Mouse (Mus musculus): Measurements from ENCODE around the gene Rpl7l1. TPM values are rescaled to one million over a fixed set of nuclear protein-coding genes. Genes with fewer than 3 reads are reported as not detected.
A peak's percentile ranks its signal among the peaks of the same experiment; 100 is the strongest.

Rpl7l1 gene
- polyA plus RNA-seq (2012; fragmentation: generic; extraction: Trizol), result 74.3 TPM

DNA sequence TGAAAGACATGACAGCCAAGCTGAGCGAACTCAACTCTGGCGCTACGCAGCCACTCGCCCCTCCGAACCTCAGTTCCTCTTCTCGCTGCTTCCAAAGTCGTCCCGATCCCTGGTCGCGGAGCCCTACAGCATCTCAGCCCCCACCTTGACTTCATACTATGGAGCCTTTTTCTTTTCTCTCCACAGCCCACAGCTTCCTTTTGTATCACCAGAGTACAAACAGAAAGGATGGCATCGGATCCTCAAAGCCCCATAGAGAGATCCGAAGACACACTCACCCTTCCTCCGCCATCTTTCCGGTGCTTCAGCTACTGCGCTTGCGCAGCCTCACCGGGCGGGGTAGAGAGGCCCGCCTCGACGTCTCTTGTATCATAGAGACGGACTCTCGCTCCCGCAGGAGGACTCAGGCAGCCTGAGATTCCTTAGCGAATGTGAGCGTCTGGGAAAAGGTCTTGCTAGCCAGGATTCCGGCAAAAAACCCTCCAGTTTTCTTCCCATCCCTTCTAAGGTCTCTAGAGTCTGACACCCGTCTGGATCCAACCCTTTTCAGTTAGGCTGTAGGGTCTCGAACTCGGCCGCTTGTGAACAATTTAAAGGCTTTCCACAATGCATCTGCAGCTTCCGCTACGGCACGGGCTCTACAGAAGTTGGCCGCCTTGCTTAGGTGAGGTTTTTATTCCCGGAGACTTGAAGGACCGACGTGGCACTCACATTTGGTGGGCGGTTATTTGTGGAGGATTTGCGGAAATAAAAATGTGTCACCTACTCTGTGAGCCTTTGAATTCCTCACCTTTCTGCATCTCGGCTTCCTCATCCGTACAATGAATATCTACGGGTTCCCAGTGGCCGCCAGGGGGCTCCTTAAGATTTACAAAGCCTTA, at the start of gene Rpl7l1:
Rpl7l1 (minus strand) TSS at position 332 of the 881 bp plus-strand sequence.
- peaks cover 32% of the 10 kb centered on the region for H3K36me3 ChIP-seq (ENCODE audit: control insufficient read depth, insufficient read depth)
- H3K27me3 ChIP-seq (ENCODE audit: control insufficient read depth, insufficient read depth, insufficient read length), result no peaks in the 10 kb centered on the region
- TF ChIP-seq POLR2AphosphoS2 (IDR thresholded peaks at IDR 0.05; ENCODE audit: insufficient read length, low read depth), result peak; percentile 84
- TF ChIP-seq MAX (IDR thresholded peaks at IDR 0.05; ENCODE audit: low read depth), result no peak
- peak; percentile 82 for TF ChIP-seq POLR2A (IDR thresholded peaks at IDR 0.05; ENCODE audit: insufficient read length, low read depth)
- H3K4me2 ChIP-seq (ENCODE audit: low read depth), result peak within 1 kb of the TSS; percentile 93
- H3ac ChIP-seq (ENCODE audit: control insufficient read depth, insufficient read length), result peak within 1 kb of the TSS; percentile 53
- H3K79me2 ChIP-seq (ENCODE audit: control insufficient read depth, insufficient read depth), result peaks cover 37% of the 10 kb centered on the region
- H3K4me3 ChIP-seq, result peak within 1 kb of the TSS; percentile 76

DNA sequence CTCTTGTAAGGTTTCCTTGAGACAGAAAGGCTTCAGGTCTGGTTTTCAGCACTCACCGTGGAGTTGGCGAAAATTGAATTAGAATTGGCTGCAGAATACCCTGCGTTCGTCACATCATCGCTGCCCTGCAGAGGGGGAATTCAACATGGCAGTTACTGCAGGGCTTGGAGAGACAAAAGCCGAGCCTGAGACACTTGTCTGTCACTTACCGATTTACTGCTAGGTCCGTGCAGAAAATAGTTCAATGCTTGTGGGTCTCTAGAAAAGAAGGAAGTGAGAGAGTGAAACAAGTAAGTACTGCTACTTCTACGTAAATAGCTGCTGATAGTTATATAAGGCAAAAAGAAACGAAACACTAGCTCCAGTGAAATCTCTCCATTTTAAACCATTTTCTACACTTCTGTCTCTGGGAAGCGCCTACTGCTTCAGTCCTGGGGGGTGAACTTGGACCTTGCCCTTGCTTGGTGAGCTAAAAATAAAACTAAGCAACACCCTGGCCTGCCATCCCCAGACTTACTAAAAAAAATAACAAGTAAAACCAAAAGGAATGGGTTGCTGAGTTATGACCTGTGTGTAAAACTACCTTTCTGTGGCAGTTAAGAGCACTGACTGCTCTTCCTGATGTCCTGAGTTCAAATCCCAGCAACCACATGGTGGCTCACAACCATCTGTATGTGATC, 47.5 kb upstream of the Rpl7l1 start:
- Histone ChIP-seq H3ac (ENCODE audit: control insufficient read depth, insufficient read length) (no peak overlapping the region), H3K4me3 (no peak overlapping the region), H3K4me2 (ENCODE audit: low read depth) (no peak overlapping the region), H3K27me3 (ENCODE audit: control insufficient read depth, insufficient read depth, insufficient read length) (no peaks in the 10 kb centered on the region), H3K36me3 (ENCODE audit: control insufficient read depth, insufficient read depth) (peaks cover 4% of the 10 kb centered on the region), H3K79me2 (ENCODE audit: control insufficient read depth, insufficient read depth) (no peaks in the 10 kb centered on the region)
- TF ChIP-seq SRF (IDR thresholded peaks at IDR 0.05; ENCODE audit: control insufficient read depth, insufficient read length, low read depth), result no peak
- no peak for TF ChIP-seq MAX (IDR thresholded peaks at IDR 0.05; ENCODE audit: low read depth)
- TF ChIP-seq E2F4 (IDR thresholded peaks at IDR 0.05; ENCODE audit: insufficient read depth), result no peak

DNA sequence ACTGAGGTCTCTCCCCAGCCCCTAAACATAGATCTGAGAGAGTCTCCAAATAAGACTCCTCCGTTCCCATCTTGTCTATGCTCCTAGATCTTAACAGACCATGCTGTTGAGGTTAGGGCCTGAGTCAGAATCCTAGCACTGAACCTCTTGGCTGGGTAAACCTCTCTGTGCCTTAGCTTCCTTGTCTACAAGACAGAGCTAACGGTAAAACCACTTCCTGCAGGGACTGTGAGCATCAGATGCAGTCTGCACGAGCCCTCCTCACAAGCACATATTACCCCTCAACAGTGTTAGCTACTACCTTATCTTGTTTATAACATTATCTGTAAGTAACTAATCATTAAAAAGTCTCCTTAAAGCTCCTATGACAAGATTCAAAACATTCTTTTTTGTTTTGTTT, 46.5 kb upstream of the Rpl7l1 start:
- H3K27me3 ChIP-seq (ENCODE audit: control insufficient read depth, insufficient read depth, insufficient read length), result no peaks in the 10 kb centered on the region
- H3K79me2 ChIP-seq (ENCODE audit: control insufficient read depth, insufficient read depth), result no peaks in the 10 kb centered on the region
- no peak overlapping the region for H3ac ChIP-seq (ENCODE audit: control insufficient read depth, insufficient read length)
- TF ChIP-seq CEBPB (IDR thresholded peaks at IDR 0.05; ENCODE audit: insufficient read depth, poor library complexity, severe bottlenecking) (no peak), TCF3 (IDR thresholded peaks at IDR 0.05; ENCODE audit: insufficient read length, low read depth) (no peak), REST (IDR thresholded peaks at IDR 0.05; ENCODE audit: insufficient read depth, insufficient read length) (no peak), POLR2A (IDR thresholded peaks at IDR 0.05; ENCODE audit: insufficient read length, low read depth) (no peak), TCF12 (IDR thresholded peaks at IDR 0.05; ENCODE audit: insufficient read depth, poor library complexity, severe bottlenecking) (no peak), USF1 (IDR thresholded peaks at IDR 0.05; ENCODE audit: low read depth) (no peak), E2F4 (IDR thresholded peaks at IDR 0.05; ENCODE audit: insufficient read depth) (no peak), MAX (IDR thresholded peaks at IDR 0.05; ENCODE audit: low read depth) (no peak), SRF (IDR thresholded peaks at IDR 0.05; ENCODE audit: control insufficient read depth, insufficient read length, low read depth) (no peak), POLR2AphosphoS2 (IDR thresholded peaks at IDR 0.05; ENCODE audit: insufficient read length, low read depth) (no peak), MYOG (IDR thresholded peaks at IDR 0.05; ENCODE audit: control insufficient read depth in 1 of 3, insufficient read depth in 1 of 3, insufficient read length in 2 of 3, low read depth in 2 of 3) (no peak), MYOD1 (IDR thresholded peaks at IDR 0.05; ENCODE audit: control insufficient read depth in 1 of 3, insufficient read length in 2 of 3, low read depth in 2 of 3) (no peak)
- H3K36me3 ChIP-seq (ENCODE audit: control insufficient read depth, insufficient read depth), result peaks cover 5% of the 10 kb centered on the region
- no peak overlapping the region for H3K4me3 ChIP-seq
- H3K4me2 ChIP-seq (ENCODE audit: low read depth), result no peak overlapping the region

DNA sequence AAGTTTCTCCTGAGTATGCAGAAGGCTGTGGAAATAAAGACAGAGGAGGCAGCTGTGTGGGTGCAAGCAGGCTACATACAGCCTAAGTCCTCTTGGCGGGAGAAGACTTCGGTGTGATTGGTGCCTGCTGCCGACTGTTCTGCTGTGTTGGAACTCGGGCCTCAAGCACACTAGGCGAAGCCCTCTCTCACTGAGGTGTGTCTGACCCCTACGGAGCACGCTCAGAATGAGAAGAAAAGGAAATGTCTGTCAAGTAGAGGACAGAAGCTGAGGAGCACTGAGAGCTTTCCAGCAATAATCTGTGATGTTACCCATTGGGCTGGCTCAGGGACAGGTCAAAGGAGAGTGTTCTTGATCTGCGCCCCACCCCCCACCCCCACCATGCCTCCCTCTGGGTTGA, 40.6 kb upstream of the Rpl7l1 start:
- TF ChIP-seq CEBPB (IDR thresholded peaks at IDR 0.05; ENCODE audit: insufficient read depth, poor library complexity, severe bottlenecking) (no peak), SRF (IDR thresholded peaks at IDR 0.05; ENCODE audit: control insufficient read depth, insufficient read length, low read depth) (no peak), USF1 (IDR thresholded peaks at IDR 0.05; ENCODE audit: low read depth) (no peak), MYOD1 (IDR thresholded peaks at IDR 0.05; ENCODE audit: control insufficient read depth in 1 of 3, insufficient read length in 2 of 3, low read depth in 2 of 3) (no peak), MAX (IDR thresholded peaks at IDR 0.05; ENCODE audit: low read depth) (no peak), TCF12 (IDR thresholded peaks at IDR 0.05; ENCODE audit: insufficient read depth, poor library complexity, severe bottlenecking) (no peak), POLR2A (IDR thresholded peaks at IDR 0.05; ENCODE audit: insufficient read length, low read depth) (no peak), POLR2AphosphoS2 (IDR thresholded peaks at IDR 0.05; ENCODE audit: insufficient read length, low read depth) (no peak)
- no peak overlapping the region for H3K4me2 ChIP-seq (ENCODE audit: low read depth)
- no peak overlapping the region for H3K4me3 ChIP-seq
- H3K36me3 ChIP-seq (ENCODE audit: control insufficient read depth, insufficient read depth), result peaks cover 18% of the 10 kb centered on the region
- H3K27me3 ChIP-seq (ENCODE audit: control insufficient read depth, insufficient read depth, insufficient read length), result no peaks in the 10 kb centered on the region
- no peak overlapping the region for H3ac ChIP-seq (ENCODE audit: control insufficient read depth, insufficient read length)
- no peaks in the 10 kb centered on the region for H3K79me2 ChIP-seq (ENCODE audit: control insufficient read depth, insufficient read depth)

DNA sequence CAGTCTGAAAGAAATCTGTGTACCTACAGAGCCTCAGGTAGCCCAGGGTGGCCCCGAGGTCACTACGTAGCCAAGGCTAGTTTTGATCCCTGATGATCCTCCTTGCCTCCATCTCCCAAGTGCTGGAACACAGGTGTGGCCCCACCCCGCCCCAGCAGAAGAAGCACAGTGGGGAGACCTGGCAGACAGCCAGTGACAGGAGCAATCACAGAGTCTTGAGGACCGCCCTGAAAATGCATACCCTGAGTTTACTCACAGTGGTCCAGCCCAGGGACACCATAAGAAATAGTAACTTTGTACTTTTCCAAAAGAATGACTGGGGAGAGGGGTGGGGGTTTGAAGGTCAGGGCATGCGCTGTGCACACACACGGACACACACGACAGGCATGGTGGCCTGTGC, 38.2 kb upstream of the Rpl7l1 start:
- H3K36me3 ChIP-seq (ENCODE audit: control insufficient read depth, insufficient read depth), result peaks cover 18% of the 10 kb centered on the region
- TF ChIP-seq MYOG (IDR thresholded peaks at IDR 0.05; ENCODE audit: control insufficient read depth in 1 of 3, insufficient read depth in 1 of 3, insufficient read length in 2 of 3, low read depth in 2 of 3), result no peak
- no peak for TF ChIP-seq TCF12 (IDR thresholded peaks at IDR 0.05; ENCODE audit: insufficient read depth, poor library complexity, severe bottlenecking)
- TF ChIP-seq REST (IDR thresholded peaks at IDR 0.05; ENCODE audit: insufficient read depth, insufficient read length), result no peak
- TF ChIP-seq USF1 (IDR thresholded peaks at IDR 0.05; ENCODE audit: low read depth), result no peak
- no peaks in the 10 kb centered on the region for H3K27me3 ChIP-seq (ENCODE audit: control insufficient read depth, insufficient read depth, insufficient read length)
- no peak overlapping the region for H3ac ChIP-seq (ENCODE audit: control insufficient read depth, insufficient read length)
- H3K79me2 ChIP-seq (ENCODE audit: control insufficient read depth, insufficient read depth), result no peaks in the 10 kb centered on the region
- no peak overlapping the region for H3K4me3 ChIP-seq
- no peak overlapping the region for H3K4me2 ChIP-seq (ENCODE audit: low read depth)
